Mouse (Mus musculus) heart, adult 18-20 months (tissue): Measurements from ENCODE around the gene Gimap8. TPM values are rescaled to one million over a fixed set of nuclear protein-coding genes. Genes with fewer than 3 reads are reported as not detected.
A peak's percentile ranks its signal among the peaks of the same experiment; 100 is the strongest.

Source experiments
- DNase-seq, 2 experiments: peaks; one replicate each; pipeline ENCODE4 v3.0.0; 2021 to 2022; ENCODE audit warnings: mixed read lengths in 1 of 2
- total RNA-seq, 2 experiments: library from RNA; stranded (reverse); gene quantifications; 2 replicates each; pipeline ENCODE4 v1.2.3; 2021

Gene Gimap8
- total RNA-seq, 2 experiments from 2014 or later: 7.1 to 7.5 TPM

- DNase-seq: no peak
These were observed 9.1 kb upstream of the Gimap8 start for GRCm38 (mm10) chr6:48637811-48638500.

- peak in 1 of 2 experiments; percentile 15 for DNase-seq
These were observed 8.5 kb upstream of the Gimap8 start for GRCm38 (mm10) chr6:48638553-48638952.

- DNase-seq: no peak
These were observed 5.6 kb upstream of the Gimap8 start for GRCm38 (mm10) chr6:48641391-48641790.

- peak; percentile 32 to 73 for DNase-seq
These were observed 4.2 kb upstream of the Gimap8 start for GRCm38 (mm10) chr6:48642764-48643292.

- peak; percentile 80 to 87 for DNase-seq
These were observed 1.2 kb upstream of the Gimap8 start for GRCm38 (mm10) chr6:48645660-48646308.

- DNase-seq: no peak
These were observed 734 bp upstream of the Gimap8 start for GRCm38 (mm10) chr6:48646309-48646690.

- no peak for DNase-seq
These were observed 577 bp downstream of the Gimap8 start for GRCm38 (mm10) chr6:48647611-48648010.

- no peak for DNase-seq
These were observed 1.7 kb downstream of the Gimap8 start for GRCm38 (mm10) chr6:48648779-48649178.

GRCm38 (mm10) chr6:48650041-48650440 lies 3.0 kb downstream of the Gimap8 start:
- no peak for DNase-seq

GRCm38 (mm10) chr6:48658721-48659120 lies 11.7 kb downstream of the Gimap8 start:
- no peak for DNase-seq

- DNase-seq: no peak
These were observed 17.7 kb downstream of the Gimap8 start for GRCm38 (mm10) chr6:48664750-48665149.

- DNase-seq: no peak
These were observed 18.4 kb downstream of the Gimap8 start for GRCm38 (mm10) chr6:48665471-48665870.

- DNase-seq: no peak
These were observed 19.1 kb downstream of the Gimap8 start for GRCm38 (mm10) chr6:48666159-48666586.

GRCm38 (mm10) chr6:48668022-48668421 lies 21.0 kb downstream of the Gimap8 start:
- no peak for DNase-seq

- no peak for DNase-seq
These were observed 22.5 kb downstream of the Gimap8 start for GRCm38 (mm10) chr6:48669446-48669969.

GRCm38 (mm10) chr6:48674291-48675058 lies 27.4 kb downstream of the Gimap8 start:
- no peak for DNase-seq

- no peak for DNase-seq
These were observed 28.4 kb downstream of the Gimap8 start for GRCm38 (mm10) chr6:48675400-48675930.

- DNase-seq: peak; percentile 62 to 67
These were observed 29.2 kb downstream of the Gimap8 start, which contains the start of gene Gimap9 for GRCm38 (mm10) chr6:48675931-48676859. Gene Gimap9 (plus strand): TSS chr6:48676129.

GRCm38 (mm10) chr6:48676860-48677415 lies 29.9 kb downstream of the Gimap8 start:
- DNase-seq: no peak

GRCm38 (mm10) chr6:48677492-48678345 lies 30.7 kb downstream of the Gimap8 start:
- no peak for DNase-seq
